Mouse (Mus musculus) telencephalon, adult 2 months (tissue): ENCODE results near the gene Icosl.
"Not testable (repeated sequence)": the region's sequence is repeated elsewhere in the genome, so short reads cannot be mapped to it uniquely, and the experiment has no call there.

Experiments used
- DNase-seq: peaks from one replicate; pipeline ENCODE4 v3.0.0-alpha.2; 2011; ENCODE audit warnings: low read depth, low spot score

The Icosl gene

DNA sequence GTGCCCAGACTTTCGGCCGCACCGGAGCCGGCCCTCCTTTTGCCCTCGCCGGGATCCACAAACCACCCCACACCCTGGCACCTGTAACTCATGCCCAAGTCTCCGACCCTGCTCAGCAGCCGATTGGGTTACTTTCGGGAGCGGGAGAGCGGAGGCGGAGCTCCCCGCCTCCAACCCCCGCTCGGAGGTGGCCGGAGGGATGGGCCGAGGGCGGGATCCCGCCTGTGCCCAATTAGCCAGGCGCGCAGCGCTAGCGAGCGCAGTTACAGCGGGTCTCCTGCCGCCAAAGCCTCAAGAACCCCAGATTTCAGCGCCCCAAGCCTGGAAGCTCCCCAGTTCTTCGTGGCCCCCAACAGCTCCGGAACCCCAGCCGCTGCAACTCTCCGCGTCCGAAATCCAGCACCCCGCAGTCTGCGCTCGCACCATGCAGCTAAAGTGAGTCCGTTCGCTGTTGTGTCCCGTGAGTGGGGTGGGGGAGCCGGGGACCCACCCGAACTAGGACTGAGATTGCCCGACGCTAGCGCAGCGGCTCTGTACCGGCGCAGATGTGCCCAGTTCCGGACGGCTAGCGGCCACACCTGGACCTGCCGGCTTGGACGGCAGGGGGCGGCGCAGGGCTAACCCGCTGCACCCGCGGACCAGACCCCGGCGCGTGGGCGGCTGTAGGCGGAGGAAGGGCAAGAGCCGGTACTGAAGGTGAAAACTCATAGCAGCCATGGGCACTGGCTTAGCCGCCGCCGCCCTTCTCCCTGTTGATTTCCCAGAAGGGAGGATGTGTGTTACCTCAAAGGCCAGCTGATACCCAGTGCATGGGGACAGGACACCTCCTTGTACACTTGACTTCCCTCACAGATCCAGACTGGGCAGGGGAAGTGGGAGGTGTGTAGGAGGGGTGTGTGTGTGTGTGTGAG lies at the start of gene Icosl:
Gene Icosl, plus strand, starts transcription at position 202 of the 911 bp plus-strand sequence.
- DNase-seq = no peak

DNA sequence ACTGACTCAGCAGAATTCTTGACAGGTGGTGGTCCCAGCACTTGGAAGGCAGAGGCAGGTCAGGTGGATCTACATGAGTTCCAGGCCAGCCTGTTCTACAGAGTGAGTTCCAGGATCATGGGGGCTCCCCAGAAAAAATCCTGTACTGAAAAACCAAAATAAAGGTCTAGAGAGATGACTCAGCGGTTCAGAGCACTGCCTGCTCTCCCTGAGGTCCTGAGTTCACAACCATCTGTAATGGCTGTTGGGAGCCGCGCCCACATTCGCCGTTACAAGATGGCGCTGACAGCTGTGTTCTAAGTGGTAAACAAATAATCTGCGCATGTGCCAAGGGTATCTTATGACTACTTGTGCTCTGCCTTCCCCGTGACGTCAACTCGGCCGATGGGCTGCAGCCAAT lies 49.1 kb upstream of the Icosl start:
- not testable (repeated sequence) for DNase-seq

DNA sequence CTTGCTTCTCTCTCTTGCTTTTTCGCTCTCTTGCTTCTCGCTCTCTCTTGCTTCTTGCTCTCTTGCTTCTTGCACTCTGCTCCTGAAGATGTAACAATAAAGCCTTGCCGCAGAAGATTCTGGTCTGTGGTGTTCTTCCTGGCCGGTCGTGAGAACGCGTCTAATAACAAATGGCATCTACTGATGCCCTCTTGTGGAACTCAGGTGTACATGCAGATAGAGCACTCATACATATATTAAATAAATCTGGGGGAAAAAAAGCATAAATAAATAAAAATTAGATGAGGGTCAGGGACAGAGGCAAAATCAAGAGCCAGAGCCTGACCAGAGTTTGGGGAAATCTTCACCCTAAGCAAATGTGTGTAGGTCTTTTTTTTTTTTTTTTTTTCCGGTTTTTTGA lies 43.6 kb upstream of the Icosl start:
- not testable (repeated sequence) for DNase-seq

GRCm38 (mm10) chr10:78028129-78028528 lies 41.0 kb upstream of the Icosl start:
- DNase-seq = peak; percentile 68

GRCm38 (mm10) chr10:78029080-78029479 lies 40.0 kb upstream of the Icosl start:
- DNase-seq = no peak

DNA sequence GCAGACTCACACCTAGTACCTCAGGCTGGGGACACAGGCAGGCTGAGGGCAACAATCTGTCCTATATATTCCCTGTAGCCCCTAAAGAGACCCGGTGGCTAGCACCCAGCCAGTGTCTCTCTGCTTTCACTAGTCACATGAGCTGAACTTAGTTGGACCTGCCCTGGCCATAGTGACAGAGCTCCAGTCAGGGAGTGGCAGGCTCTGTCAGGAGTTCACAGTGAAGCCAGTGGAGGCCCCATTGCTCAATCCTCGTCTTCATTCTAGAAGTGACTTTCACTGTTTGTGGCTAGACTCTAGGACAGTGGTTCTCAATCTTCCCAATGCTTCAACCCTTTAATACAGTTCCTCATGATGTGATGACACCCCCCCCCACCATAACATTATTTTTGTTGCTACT lies 37.1 kb upstream of the Icosl start:
- no peak for DNase-seq

DNA sequence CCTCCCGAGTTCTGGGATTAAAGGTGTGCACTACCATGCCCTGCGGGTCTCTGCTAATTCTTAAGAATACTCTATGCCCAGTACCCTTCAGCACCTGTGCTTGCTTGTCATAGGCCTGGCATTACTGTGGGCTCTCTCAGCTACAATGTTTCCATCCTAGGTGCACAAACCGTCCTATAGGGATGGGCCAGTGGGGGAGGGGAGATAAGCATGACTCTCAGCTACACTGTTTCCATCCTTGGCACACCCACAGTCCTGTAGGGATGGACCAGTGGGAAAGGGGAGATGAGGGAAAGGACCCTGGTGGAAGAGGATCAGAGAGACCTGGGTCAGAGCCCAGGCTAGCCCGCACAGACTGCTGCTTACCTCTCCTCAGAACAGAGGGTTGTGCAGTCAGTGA lies 32.0 kb upstream of the Icosl start:
- no peak for DNase-seq

GRCm38 (mm10) chr10:78041647-78042046 lies 27.5 kb upstream of the Icosl start, which contains the start of gene Dnmt3l:
TSS of gene Dnmt3l (plus strand) at chr10:78041947.
- no peak for DNase-seq

- DNase-seq = no peak
These were observed 27.0 kb upstream of the Icosl start for GRCm38 (mm10) chr10:78042096-78042495.

DNA sequence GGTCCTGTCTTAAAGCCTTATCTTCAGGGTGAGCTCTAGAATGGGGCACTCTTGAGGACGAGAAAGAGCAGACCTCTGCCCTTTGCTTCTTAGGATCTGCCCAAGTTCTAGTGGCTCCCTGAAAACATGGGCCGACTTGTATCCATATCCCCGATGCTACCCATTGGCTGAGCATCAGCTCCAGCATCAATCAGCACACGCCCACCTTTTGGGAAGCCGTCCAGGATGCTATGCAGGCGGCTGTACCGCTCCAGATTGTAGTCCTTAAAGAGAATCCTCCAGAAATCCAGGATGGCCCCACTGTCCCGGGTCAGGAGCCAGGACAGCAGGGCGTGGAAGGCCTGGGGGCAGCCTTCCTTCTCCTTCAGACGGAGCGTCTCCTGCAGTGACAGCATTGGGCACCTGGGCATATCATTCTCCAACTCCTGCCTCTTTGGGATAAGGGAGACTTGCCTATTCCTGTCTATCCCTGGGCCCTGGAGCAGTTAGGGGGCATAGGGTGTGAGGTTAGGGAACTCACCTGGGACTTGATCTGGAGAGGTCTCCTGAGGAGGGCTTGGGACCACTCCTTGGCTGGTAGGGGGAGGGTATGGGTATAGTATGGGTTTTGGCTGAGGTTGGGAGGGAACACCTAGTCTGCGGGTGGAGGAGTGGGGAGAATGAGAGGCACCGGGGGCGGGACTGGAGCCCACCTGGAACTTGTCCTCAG lies 26.3 kb upstream of the Icosl start:
- DNase-seq = peak; percentile 21

DNA sequence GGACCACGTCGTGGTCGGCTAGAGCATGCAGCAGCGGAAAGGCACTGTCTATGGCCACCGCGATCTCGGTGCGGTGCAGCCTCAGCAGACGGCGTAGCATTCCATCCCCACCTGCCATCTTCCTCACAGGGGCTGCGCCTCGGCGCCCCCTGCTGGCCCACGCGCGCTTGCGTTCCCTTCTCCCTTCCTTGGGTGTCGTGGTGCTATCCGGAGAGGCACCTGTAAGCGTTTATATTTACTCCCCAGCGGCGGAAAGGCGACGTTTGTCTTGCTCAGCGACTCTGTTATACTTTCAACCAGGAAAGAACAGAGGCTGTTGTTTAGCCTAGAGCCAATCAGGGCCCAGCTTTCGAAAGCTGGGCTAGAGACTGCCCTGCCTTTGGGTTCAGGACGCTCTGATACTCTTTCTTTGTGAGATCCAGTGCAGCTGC lies 25.7 kb upstream of the Icosl start, which contains the start of gene Aire:
Gene Aire, minus strand, starts transcription at position 205 of the 431 bp plus-strand sequence.
- DNase-seq = no peak

DNA sequence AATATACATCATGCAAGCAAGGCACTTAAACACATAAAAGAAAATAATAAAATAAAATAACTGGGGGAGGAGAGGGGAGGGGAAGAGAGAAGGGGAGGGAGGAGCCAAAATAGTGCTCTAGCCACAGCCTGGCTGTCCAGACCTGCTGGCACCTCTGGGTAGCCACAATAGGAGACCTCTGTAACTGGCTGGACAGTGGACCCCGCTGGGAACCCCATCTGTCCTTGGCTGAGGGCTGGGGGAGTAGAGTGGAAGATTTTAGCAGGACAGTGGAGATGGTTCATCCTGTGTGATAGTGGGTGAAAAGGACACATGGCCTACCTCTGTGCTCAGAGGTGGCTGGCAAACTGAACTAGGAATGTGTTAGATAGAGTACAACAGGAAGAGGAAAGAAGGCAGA lies 24.6 kb upstream of the Icosl start:
- DNase-seq = no peak

- no peak for DNase-seq
These were observed 22.7 kb upstream of the Icosl start for GRCm38 (mm10) chr10:78046388-78046787.

GRCm38 (mm10) chr10:78048061-78048730 lies 20.9 kb upstream of the Icosl start:
- no peak for DNase-seq

DNA sequence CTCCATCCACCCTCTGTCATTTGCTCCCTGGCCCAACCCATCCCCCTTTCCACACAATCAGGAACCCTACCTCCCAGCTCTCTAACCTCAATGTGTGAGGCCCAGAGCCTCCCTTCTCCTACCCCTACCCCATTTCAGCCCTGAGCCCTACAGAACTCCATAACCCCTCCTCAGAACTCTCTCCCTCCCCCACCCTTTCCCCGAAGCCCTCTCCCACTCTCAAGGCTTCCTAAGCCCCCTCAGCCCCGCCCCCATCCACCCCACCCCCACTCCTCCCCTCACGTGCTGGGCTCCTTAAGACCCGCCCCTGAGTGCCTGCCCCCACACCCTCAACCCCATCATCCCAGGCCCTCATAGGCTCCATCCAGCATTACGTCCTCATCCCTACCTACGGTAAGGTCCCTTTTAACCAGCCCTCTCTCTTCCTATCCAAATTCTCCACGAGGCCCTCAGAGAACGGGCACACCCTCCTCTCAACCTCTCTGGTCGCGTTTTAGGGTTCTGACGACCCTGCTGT lies 19.5 kb upstream of the Icosl start:
- no peak for DNase-seq

GRCm38 (mm10) chr10:78054633-78055565 lies 14.2 kb upstream of the Icosl start:
- DNase-seq = no peak

GRCm38 (mm10) chr10:78057056-78057455 lies 12.0 kb upstream of the Icosl start:
- DNase-seq = no peak

GRCm38 (mm10) chr10:78063122-78063521 lies 6.0 kb upstream of the Icosl start:
- DNase-seq = no peak

GRCm38 (mm10) chr10:78067226-78067625 lies 1.9 kb upstream of the Icosl start:
- no peak for DNase-seq

DNA sequence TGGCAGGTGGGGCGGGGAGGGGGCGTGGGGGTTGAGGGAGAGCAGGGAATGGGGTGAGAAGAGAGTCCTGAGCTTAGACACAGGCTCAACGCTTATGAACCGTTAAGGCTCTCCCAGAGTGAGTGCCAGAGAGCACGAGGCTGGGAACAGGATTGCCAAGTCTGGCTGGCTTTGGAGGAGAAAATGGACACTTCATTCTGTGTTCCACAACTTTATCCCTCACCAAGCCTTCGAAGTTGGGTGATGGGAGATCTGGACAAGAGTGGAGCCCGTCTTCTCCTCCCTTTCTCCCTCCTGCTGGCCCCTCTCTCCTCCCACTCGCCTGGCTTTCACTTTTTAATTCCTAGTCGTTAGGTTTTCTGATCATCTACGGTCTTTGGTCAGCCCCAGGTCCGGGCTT lies 561 bp upstream of the Icosl start:
- DNase-seq = no peak

GRCm38 (mm10) chr10:78074151-78074550 lies 5.0 kb downstream of the Icosl start:
- DNase-seq = no peak
